Mouse (Mus musculus) thymus, adult 2 months (tissue): ENCODE measurements at regions not wholly inside any gene's neighbourhood (a gene's known extent, or its start where the extent isn't known, plus 50 kb on each side); places are given as distances from the start of the nearest gene placed in this dataset.

Experiments
- CTCF ChIP-seq: fragments of 200-500 bp; IDR thresholded peaks from 2 replicates; pipeline ENCODE4 v1.5.1; 2012; ENCODE audit warnings: mild to moderate bottlenecking, control low read depth, low read length, moderate library complexity, borderline replicate concordance; ENCODE audit not compliant: control insufficient read depth, poor library complexity, insufficient read depth; ENCODE audit errors: extremely low read depth
- POLR2A ChIP-seq: fragments of 200-500 bp; IDR thresholded peaks from 2 replicates; pipeline ENCODE4 v1.6.1; 2012; ENCODE audit warnings: mild to moderate bottlenecking, low read length, control low read depth, moderate library complexity; ENCODE audit not compliant: control insufficient read depth, poor library complexity, insufficient read depth; ENCODE audit errors: extremely low read depth

DNA sequence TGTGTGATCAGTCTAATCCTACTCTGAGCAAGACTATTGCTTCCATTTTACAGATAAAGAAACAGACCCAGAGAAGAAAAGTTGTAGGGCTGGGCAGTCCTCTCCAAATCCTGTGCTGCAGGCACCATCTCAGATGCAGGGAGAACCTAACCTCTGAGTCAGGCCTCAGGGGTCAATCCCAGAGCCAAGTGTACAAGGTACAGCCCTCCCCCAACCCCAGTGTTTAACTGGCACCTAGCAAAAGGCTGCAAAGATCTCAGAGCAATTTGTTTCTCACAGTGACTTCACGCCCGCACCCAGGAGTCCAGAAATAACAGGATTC, 464.8 kb downstream of the Ajap1 start:
- TF ChIP-seq CTCF (no peak), POLR2A (no peak)
